Mouse (Mus musculus): ENCODE measurements at regions not wholly inside any gene's neighbourhood (a gene's known extent, or its start where the extent isn't known, plus 50 kb on each side); places are given as distances from the start of the nearest gene placed in this dataset.

GRCm38 (mm10) chr5:128482617-128483440 lies 50.0 kb upstream of the Tmem132d start:
- DNase-seq: no peak

Measured in right cerebral cortex, postnatal 4 days (tissue).